7 mouse cellular contexts compared by ENCODE assay signal in genomic region chr5:25499423-25500398, GRCm38 (mm10). TPM values are rescaled to one million over a fixed set of nuclear protein-coding genes. Genes with fewer than 3 reads are reported as not detected.
DNase-seq lines count a peak whose midpoint lies in the region; ATAC-seq lines count a peak whose summit lies in the region.

No protein-coding gene starts in this region.

- H3K4me1 ChIP-seq in embryonic facial prominence, embryonic 10.5 days = peaks cover 16% of the 10 kb centered on the region
- no peaks in the 10 kb centered on the region for H3K4me1 ChIP-seq in limb, embryonic 11.5 days (ENCODE audit: control insufficient read depth, insufficient read depth, low read length)
- peaks cover 16% of the 10 kb centered on the region for H3K4me1 ChIP-seq in midbrain, embryonic 14.5 days (ENCODE audit: control insufficient read depth, insufficient read depth, low read length)

- H3K36me3 ChIP-seq in embryonic facial prominence, embryonic 10.5 days (replicated peaks) = no peaks in the 10 kb centered on the region
- no peaks in the 10 kb centered on the region for H3K36me3 ChIP-seq in limb, embryonic 11.5 days (ENCODE audit: control insufficient read depth, insufficient read depth, low read length)
- no peaks in the 10 kb centered on the region for H3K36me3 ChIP-seq in midbrain, embryonic 14.5 days (ENCODE audit: control insufficient read depth, insufficient read depth, low read length)

- no peaks in the 10 kb centered on the region for H3K27me3 ChIP-seq in embryonic facial prominence, embryonic 10.5 days (replicated peaks; ENCODE audit: low read depth, poor library complexity, severe bottlenecking)
- no peaks in the 10 kb centered on the region for H3K27me3 ChIP-seq in limb, embryonic 11.5 days (ENCODE audit: control insufficient read depth, insufficient read depth, low read length)
- no peaks in the 10 kb centered on the region for H3K27me3 ChIP-seq in midbrain, embryonic 14.5 days (ENCODE audit: control insufficient read depth, insufficient read depth, low read length)

- peak overlapping the region; percentile 94 for H3K4me3 ChIP-seq in embryonic facial prominence, embryonic 10.5 days
- peak overlapping the region; percentile 81 for H3K4me3 ChIP-seq in limb, embryonic 11.5 days (ENCODE audit: low read depth, low read length)
- peak overlapping the region; percentile 81 for H3K4me3 ChIP-seq in midbrain, embryonic 14.5 days (replicated peaks; ENCODE audit: low read depth, low read length)

- no peaks in the 10 kb centered on the region for H3K9me3 ChIP-seq in embryonic facial prominence, embryonic 10.5 days
- no peaks in the 10 kb centered on the region for H3K9me3 ChIP-seq in limb, embryonic 11.5 days (ENCODE audit: control insufficient read depth, low read length)
- no peaks in the 10 kb centered on the region for H3K9me3 ChIP-seq in midbrain, embryonic 14.5 days (ENCODE audit: control insufficient read depth, low read length)

- H3K4me2 ChIP-seq in limb, embryonic 11.5 days (ENCODE audit: low read depth, severe bottlenecking) = peak overlapping the region; percentile 85
- peak overlapping the region; percentile 58 for H3K4me2 ChIP-seq in midbrain, embryonic 14.5 days (ENCODE audit: low read length)

- peak overlapping the region; percentile 97 for H3K27ac ChIP-seq in embryonic facial prominence, embryonic 10.5 days (replicated peaks)
- peak overlapping the region; percentile 96 for H3K27ac ChIP-seq in limb, embryonic 11.5 days (replicated peaks; ENCODE audit: low read depth, low read length)
- peak overlapping the region; percentile 99 for H3K27ac ChIP-seq in midbrain, embryonic 14.5 days (replicated peaks; ENCODE audit: low read depth, low read length)

- DNase-seq in adrenal gland, postnatal 10 days = peak; percentile 99
- DNase-seq in embryonic facial prominence, embryonic 10.5 days (ENCODE audit: low spot score) = peak; percentile 98
- peak; percentile 98 for DNase-seq in kidney, adult 18-20 months
- DNase-seq in limb, embryonic 11.5 days (ENCODE audit: low spot score) = peak; percentile 97
- peak; percentile 99 for DNase-seq in midbrain, embryonic 14.5 days
- DNase-seq in spleen, adult 18-20 months = peak; percentile 94 to 96

- H3K9ac ChIP-seq in limb, embryonic 11.5 days (ENCODE audit: low read length) = peak overlapping the region; percentile 62
- peak overlapping the region; percentile 97 for H3K9ac ChIP-seq in midbrain, embryonic 14.5 days (replicated peaks; ENCODE audit: low read length)

- ATAC-seq in granulocyte monocyte progenitor cell, adult 5-6 weeks (replicated peaks; ENCODE audit: poor library complexity, severe bottlenecking) = peak; percentile 74
- ATAC-seq in limb, embryonic 11.5 days (ENCODE audit: insufficient number of reproducible peaks, low FRiP score, low TSS enrichment, low read depth) = peak; percentile 87
- ATAC-seq in midbrain, embryonic 14.5 days (ENCODE audit: low FRiP score, low TSS enrichment) = peak; percentile 88

- WGBS in embryonic facial prominence, embryonic 10.5 days = under 1% methylated on average over 82 of the region's 90 CpGs
- WGBS in limb, embryonic 11.5 days = under 1% methylated on average over 77 of the region's 90 CpGs
- under 1% methylated on average over 89 of the region's 90 CpGs for WGBS in midbrain, embryonic 14.5 days

RNA-seq across cellular contexts. Expression of gene Kmt2c, which starts 1.1 kb away (rescaled TPM):
- total RNA-seq in adrenal gland, postnatal 10 days (2021) = 10 to 100 TPM; 40.3 to 58.9 TPM
- polyA plus RNA-seq in embryonic facial prominence, embryonic 10.5 days (2016; fragmentation: Nextera tagmentation; extraction: Ambion mirVana) = 11.8 and 11.9 TPM in 2 replicates
- 48.6 and 54.5 TPM in 2 replicates for total RNA-seq in granulocyte monocyte progenitor cell, adult 5-6 weeks (2014; fragmentation: Nextera tagmentation)
- 29.7 and 33.1 TPM in 2 replicates for total RNA-seq in granulocyte monocyte progenitor cell, adult 5-6 weeks (2017)
- polyA plus RNA-seq in limb, embryonic 11.5 days (2014; fragmentation: Nextera tagmentation; extraction: Ambion mirVana) = 14.2 and 16.6 TPM in 2 replicates
- 30.2 and 32.8 TPM in 2 replicates for polyA plus RNA-seq in midbrain, embryonic 14.5 days (2014; fragmentation: Nextera tagmentation; extraction: Ambion mirVana)

RNA-seq across cellular contexts. Expression of gene Cct8l1, which starts 16.2 kb away (rescaled TPM):
- not detected for total RNA-seq in adrenal gland, postnatal 10 days (2021)
- 0.07 and 0.08 TPM in 2 replicates for polyA plus RNA-seq in embryonic facial prominence, embryonic 10.5 days (2016; fragmentation: Nextera tagmentation; extraction: Ambion mirVana)
- total RNA-seq in granulocyte monocyte progenitor cell, adult 5-6 weeks (2014; fragmentation: Nextera tagmentation) = not detected in 2 replicates
- not detected in 2 replicates for total RNA-seq in granulocyte monocyte progenitor cell, adult 5-6 weeks (2017)
- polyA plus RNA-seq in limb, embryonic 11.5 days (2014; fragmentation: Nextera tagmentation; extraction: Ambion mirVana) = not detected in 2 replicates
- 0.22 TPM in 1 of 2 replicates, not detected in the other for polyA plus RNA-seq in midbrain, embryonic 14.5 days (2014; fragmentation: Nextera tagmentation; extraction: Ambion mirVana)

Comparison
In these comparisons a context has a peak if more than half of its experiments do, and no peak if none do; other contexts are left out.
1. Peak in every context shown above with its lines: DNase-seq, ATAC-seq, H3K4me3 ChIP-seq and H3K27ac ChIP-seq.